Mouse (Mus musculus): ENCODE measurements around the gene Palm2. TPM values are rescaled to one million over a fixed set of nuclear protein-coding genes. Genes with fewer than 3 reads are reported as not detected.

The Palm2 gene
- polyA plus RNA-seq, 1 experiment from 2014 or later: 7.4 TPM

- H3K27me3 ChIP-seq: no peaks in the 10 kb centered on the region
- ATAC-seq (ENCODE audit: insufficient number of reproducible peaks, low FRiP score, low TSS enrichment, low read depth): no peak
- peaks cover 5% of the 10 kb centered on the region; the same call in 1 of the 2 replicates for H3K4me1 ChIP-seq
- no peaks in the 10 kb centered on the region for H3K9me3 ChIP-seq (replicated peaks)
- H3K27ac ChIP-seq (replicated peaks): no peak overlapping the region
- WGBS: 84% methylated on average over 3 of the region's 3 CpGs
- H3K4me3 ChIP-seq (replicated peaks): no peak overlapping the region
- H3K36me3 ChIP-seq: peaks cover 4% of the 10 kb centered on the region; the same call in 1 of the 2 replicates
- H3K9ac ChIP-seq: no peak overlapping the region
- no peak overlapping the region for H3K4me2 ChIP-seq (replicated peaks)
These were observed 253.5 kb downstream of the Palm2 start for GRCm38 (mm10) chr4:57687583-57687982.

DNA sequence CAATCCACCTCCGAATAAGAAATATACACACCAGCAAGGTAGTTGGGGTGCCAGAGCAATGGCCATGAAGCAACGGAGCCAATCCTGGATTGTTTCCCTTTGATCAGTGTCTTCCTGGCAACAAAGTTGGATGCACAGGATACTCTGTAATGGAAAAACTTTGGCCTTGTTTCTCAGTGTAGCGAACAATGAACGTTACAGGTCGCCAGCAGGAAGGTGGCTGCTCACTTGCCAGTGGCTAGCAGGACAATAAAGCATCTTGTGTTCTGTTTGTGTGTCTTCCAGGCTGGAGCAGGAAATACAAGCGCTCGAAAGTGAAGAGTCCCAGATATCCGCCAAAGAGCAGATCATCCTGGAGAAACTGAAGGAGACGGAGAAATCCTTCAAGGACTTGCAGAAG lies 254.1 kb downstream of the Palm2 start:
- H3K4me3 ChIP-seq (replicated peaks): no peak overlapping the region
- 73% methylated on average over 9 of the region's 9 CpGs for WGBS
- no peak overlapping the region for H3K9ac ChIP-seq
- H3K4me1 ChIP-seq: peaks cover 5% of the 10 kb centered on the region; the same call in 1 of the 2 replicates
- H3K4me2 ChIP-seq (replicated peaks): no peak overlapping the region
- no peak overlapping the region for H3K27ac ChIP-seq (replicated peaks)
- no peaks in the 10 kb centered on the region for H3K27me3 ChIP-seq
- H3K36me3 ChIP-seq: peaks cover 4% of the 10 kb centered on the region; the same call in 1 of the 2 replicates
- H3K9me3 ChIP-seq (replicated peaks): no peaks in the 10 kb centered on the region
- no peak for ATAC-seq (ENCODE audit: insufficient number of reproducible peaks, low FRiP score, low TSS enrichment, low read depth)

DNA sequence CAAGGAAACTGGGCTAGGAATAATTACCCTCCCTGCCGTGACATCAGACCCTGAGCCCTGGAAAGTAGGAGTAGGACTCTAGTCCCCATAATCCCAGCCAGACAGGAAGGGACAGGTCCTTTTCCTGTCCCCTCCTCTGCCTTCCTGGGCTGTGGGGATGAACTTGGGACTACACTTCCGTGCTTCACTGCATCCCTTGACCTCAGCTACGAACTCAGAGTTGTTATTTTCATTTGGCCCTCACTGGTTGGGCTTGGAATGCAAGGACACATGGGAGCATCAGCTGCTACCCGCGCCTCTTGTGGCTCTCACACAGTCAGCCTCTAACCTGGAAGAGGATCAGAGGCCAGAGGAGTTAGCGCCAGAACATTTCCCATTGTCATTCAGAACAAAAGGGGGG lies 256.0 kb downstream of the Palm2 start:
- H3K4me2 ChIP-seq (replicated peaks): no peak overlapping the region
- H3K4me3 ChIP-seq (replicated peaks): no peak overlapping the region
- H3K9ac ChIP-seq: no peak overlapping the region
- no peaks in the 10 kb centered on the region for H3K27me3 ChIP-seq
- peaks cover 1% of the 10 kb centered on the region; the same call in 1 of the 2 replicates for H3K4me1 ChIP-seq
- no peak overlapping the region for H3K27ac ChIP-seq (replicated peaks)
- no peaks in the 10 kb centered on the region for H3K9me3 ChIP-seq (replicated peaks)
- H3K36me3 ChIP-seq: peaks cover 4% of the 10 kb centered on the region; the same call in 1 of the 2 replicates
- no peak for ATAC-seq (ENCODE audit: insufficient number of reproducible peaks, low FRiP score, low TSS enrichment, low read depth)
- WGBS: 81% methylated on average over 6 of the region's 6 CpGs

- Histone ChIP-seq H3K36me3 (peaks cover 4% of the 10 kb centered on the region; the same call in 1 of the 2 replicates), H3K9ac (no peak overlapping the region), H3K27ac (replicated peaks) (no peak overlapping the region), H3K4me3 (replicated peaks) (no peak overlapping the region), H3K9me3 (replicated peaks) (no peaks in the 10 kb centered on the region), H3K27me3 (no peaks in the 10 kb centered on the region), H3K4me1 (no peaks in the 10 kb centered on the region), H3K4me2 (replicated peaks) (no peak overlapping the region)
- no peak for ATAC-seq (ENCODE audit: insufficient number of reproducible peaks, low FRiP score, low TSS enrichment, low read depth)
- 78% methylated on average over 1 of the region's 1 CpGs for WGBS
These were observed 256.8 kb downstream of the Palm2 start for GRCm38 (mm10) chr4:57690805-57691204.

- Histone ChIP-seq H3K9ac (no peak overlapping the region), H3K27ac (replicated peaks) (no peak overlapping the region), H3K9me3 (replicated peaks) (no peaks in the 10 kb centered on the region), H3K27me3 (no peaks in the 10 kb centered on the region), H3K4me1 (no peaks in the 10 kb centered on the region), H3K4me3 (replicated peaks) (no peak overlapping the region), H3K36me3 (peaks cover 2% of the 10 kb centered on the region; the same call in 1 of the 2 replicates), H3K4me2 (replicated peaks) (no peak overlapping the region)
- 89% methylated on average over 5 of the region's 5 CpGs for WGBS
- no peak for ATAC-seq (ENCODE audit: insufficient number of reproducible peaks, low FRiP score, low TSS enrichment, low read depth)
These were observed 260.5 kb downstream of the Palm2 start for GRCm38 (mm10) chr4:57694356-57695136.

- Histone ChIP-seq H3K27ac (replicated peaks) (no peak overlapping the region), H3K9ac (no peak overlapping the region), H3K9me3 (replicated peaks) (no peaks in the 10 kb centered on the region), H3K4me1 (no peaks in the 10 kb centered on the region), H3K4me3 (replicated peaks) (no peak overlapping the region), H3K4me2 (replicated peaks) (no peak overlapping the region), H3K36me3 (no peaks in the 10 kb centered on the region), H3K27me3 (no peaks in the 10 kb centered on the region)
- ATAC-seq (ENCODE audit: insufficient number of reproducible peaks, low FRiP score, low TSS enrichment, low read depth): no peak
- 97% methylated on average over 11 of the region's 11 CpGs for WGBS
These were observed 262.9 kb downstream of the Palm2 start for GRCm38 (mm10) chr4:57696955-57697354.

- no peak overlapping the region for H3K27ac ChIP-seq (replicated peaks)
- no peak overlapping the region for H3K9ac ChIP-seq
- no peaks in the 10 kb centered on the region for H3K9me3 ChIP-seq (replicated peaks)
- no peak for ATAC-seq (ENCODE audit: insufficient number of reproducible peaks, low FRiP score, low TSS enrichment, low read depth)
- no peaks in the 10 kb centered on the region for H3K36me3 ChIP-seq
- H3K4me2 ChIP-seq (replicated peaks): no peak overlapping the region
- no peak overlapping the region for H3K4me3 ChIP-seq (replicated peaks)
- H3K27me3 ChIP-seq: no peaks in the 10 kb centered on the region
- H3K4me1 ChIP-seq: no peaks in the 10 kb centered on the region
- WGBS: 54% methylated on average over 12 of the region's 12 CpGs
These were observed 264.0 kb downstream of the Palm2 start for GRCm38 (mm10) chr4:57697918-57698611.

- no peak overlapping the region for H3K9ac ChIP-seq
- no peak overlapping the region for H3K4me3 ChIP-seq (replicated peaks)
- no peaks in the 10 kb centered on the region for H3K9me3 ChIP-seq (replicated peaks)
- H3K4me2 ChIP-seq (replicated peaks): no peak overlapping the region
- H3K27ac ChIP-seq (replicated peaks): no peak overlapping the region
- H3K27me3 ChIP-seq: no peaks in the 10 kb centered on the region
- ATAC-seq (ENCODE audit: insufficient number of reproducible peaks, low FRiP score, low TSS enrichment, low read depth): no peak
- 70% methylated on average over 5 of the region's 5 CpGs for WGBS
- no peaks in the 10 kb centered on the region for H3K4me1 ChIP-seq
- no peaks in the 10 kb centered on the region for H3K36me3 ChIP-seq
These were observed 267.5 kb downstream of the Palm2 start for GRCm38 (mm10) chr4:57701576-57701975.

DNA sequence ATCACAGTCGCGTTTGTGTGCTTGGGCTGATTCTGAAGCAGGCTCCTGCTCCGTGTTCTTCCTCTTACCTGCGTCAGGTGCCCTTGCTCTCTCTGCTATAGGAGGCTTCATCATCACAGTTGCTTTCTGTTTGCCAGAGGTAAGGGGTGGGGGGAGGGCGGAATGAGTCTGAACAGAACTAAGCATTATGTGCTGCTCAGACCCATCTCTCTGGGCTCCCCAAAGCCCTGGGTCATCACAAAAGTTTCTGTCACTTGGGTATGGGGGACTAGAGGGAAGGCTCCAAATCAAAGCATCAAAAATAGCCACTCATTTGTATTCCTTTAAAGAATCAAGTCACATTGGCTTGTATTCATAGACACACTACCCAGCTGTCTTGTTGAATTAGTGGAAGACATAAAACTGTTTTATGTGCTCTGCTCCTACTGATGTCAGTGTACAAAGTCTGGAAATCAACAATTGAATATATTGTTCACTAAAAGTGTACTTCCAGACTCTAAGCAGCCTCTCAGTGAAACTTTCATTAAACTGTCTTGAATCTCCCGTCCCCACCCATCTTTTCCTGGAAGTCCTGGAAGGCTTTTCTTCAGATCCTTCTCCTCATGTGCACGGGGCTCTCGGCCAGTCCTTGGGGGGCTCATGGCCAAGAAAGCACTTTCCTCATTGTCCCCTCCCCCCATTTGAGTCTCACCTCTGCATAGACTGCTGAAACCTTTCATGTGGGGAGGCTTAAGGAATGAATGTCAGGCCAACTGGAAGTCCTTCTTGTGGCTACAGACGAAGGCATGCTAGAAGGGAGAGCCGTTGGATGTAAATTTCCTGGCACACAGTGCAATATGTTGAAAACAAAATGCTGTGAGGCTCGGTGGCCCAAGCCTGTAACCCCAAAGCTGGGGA lies 269.8 kb downstream of the Palm2 start:
- Histone ChIP-seq H3K4me2 (replicated peaks) (no peak overlapping the region), H3K27ac (replicated peaks) (no peak overlapping the region), H3K4me1 (no peaks in the 10 kb centered on the region), H3K36me3 (no peaks in the 10 kb centered on the region), H3K27me3 (no peaks in the 10 kb centered on the region), H3K9ac (no peak overlapping the region), H3K9me3 (replicated peaks) (no peaks in the 10 kb centered on the region), H3K4me3 (replicated peaks) (no peak overlapping the region)
- 73% methylated on average over 11 of the region's 11 CpGs for WGBS
- no peak for ATAC-seq (ENCODE audit: insufficient number of reproducible peaks, low FRiP score, low TSS enrichment, low read depth)

DNA sequence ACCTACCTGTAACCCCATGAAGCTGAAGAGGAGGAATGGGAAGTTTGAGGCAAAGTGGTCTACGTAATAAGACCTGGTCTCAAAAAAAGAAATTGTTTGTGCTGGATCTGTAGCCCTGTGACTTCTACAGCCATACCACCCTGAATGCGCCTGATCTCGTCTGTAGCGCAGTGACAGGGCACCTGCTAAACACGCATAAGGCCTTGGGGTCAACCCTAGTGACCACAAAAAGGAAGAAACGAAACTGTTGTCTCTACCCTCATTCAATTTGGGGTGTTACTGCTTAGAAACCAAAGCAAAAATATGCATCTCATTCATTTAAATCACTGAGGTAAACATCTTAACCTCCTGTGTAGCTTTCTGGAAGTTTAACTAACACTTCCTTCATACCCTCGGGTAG lies 270.5 kb downstream of the Palm2 start:
- Histone ChIP-seq H3K4me1 (no peaks in the 10 kb centered on the region), H3K9ac (no peak overlapping the region), H3K4me2 (replicated peaks) (no peak overlapping the region), H3K27me3 (no peaks in the 10 kb centered on the region), H3K9me3 (replicated peaks) (no peaks in the 10 kb centered on the region), H3K4me3 (replicated peaks) (no peak overlapping the region), H3K36me3 (0 out of 2 replicates have a peak, but pooled peaks cover 4% of the 10 kb centered on the region), H3K27ac (replicated peaks) (no peak overlapping the region)
- 97% methylated on average over 7 of the region's 7 CpGs for WGBS
- ATAC-seq (ENCODE audit: insufficient number of reproducible peaks, low FRiP score, low TSS enrichment, low read depth): no peak

- ATAC-seq (ENCODE audit: insufficient number of reproducible peaks, low FRiP score, low TSS enrichment, low read depth): no peak
- H3K36me3 ChIP-seq: no peaks in the 10 kb centered on the region
- no peak overlapping the region for H3K4me2 ChIP-seq (replicated peaks)
- H3K9me3 ChIP-seq (replicated peaks): no peaks in the 10 kb centered on the region
- no peak overlapping the region for H3K27ac ChIP-seq (replicated peaks)
- no peak overlapping the region for H3K9ac ChIP-seq
- H3K27me3 ChIP-seq: no peaks in the 10 kb centered on the region
- no peak overlapping the region for H3K4me3 ChIP-seq (replicated peaks)
- peaks cover 4% of the 10 kb centered on the region; the same call in 1 of the 2 replicates for H3K4me1 ChIP-seq
These were observed 281.8 kb downstream of the Palm2 start for GRCm38 (mm10) chr4:57715849-57716248.
